Mouse (Mus musculus) embryonic facial prominence, embryonic 15.5 days (tissue): ENCODE measurements around the gene Ube3c. TPM values are rescaled to one million over a fixed set of nuclear protein-coding genes. Genes with fewer than 3 reads are reported as not detected.
"Not testable (repeated sequence)": the region's sequence is repeated elsewhere in the genome, so short reads cannot be mapped to it uniquely, and the experiment has no call there.

Source experiments
- ATAC-seq: fragments of 200-750 bp; cut with Nextera tagmentation; 2 replicates; pipeline ENCODE4 v1.8.0; 2017; ENCODE audit warnings: low read depth, moderate TSS enrichment; ENCODE audit not compliant: insufficient number of reproducible peaks, low FRiP score, low TSS enrichment
- H3K27ac ChIP-seq: fragments of 300-500 bp; sonication (generic); replicated peaks from 2 replicates; pipeline ENCODE4 v1.5.1; 2015; ENCODE audit warnings: mild to moderate bottlenecking, inconsistent platforms
- H3K27me3 ChIP-seq: fragments of 300-500 bp; sonication (generic); 2 replicates; pipeline ENCODE4 v1.6.1; 2015; ENCODE audit warnings: inconsistent platforms
- H3K36me3 ChIP-seq: fragments of 300-500 bp; sonication (generic); 2 replicates; pipeline ENCODE4 v1.6.1; 2015; ENCODE audit warnings: mild to moderate bottlenecking, inconsistent platforms
- H3K4me1 ChIP-seq: fragments of 300-500 bp; sonication (generic); 2 replicates; pipeline ENCODE4 v1.6.1; 2015; ENCODE audit warnings: inconsistent platforms
- H3K4me2 ChIP-seq: fragments of 300-500 bp; sonication (generic); replicated peaks from 2 replicates; pipeline ENCODE4 v1.6.1; 2015; ENCODE audit warnings: mild to moderate bottlenecking, inconsistent platforms
- H3K4me3 ChIP-seq: fragments of 300-500 bp; sonication (generic); replicated peaks from 2 replicates; pipeline ENCODE4 v1.5.1; 2015; ENCODE audit warnings: mild to moderate bottlenecking, inconsistent platforms
- H3K9ac ChIP-seq: fragments of 300-500 bp; sonication (generic); 2 replicates; pipeline ENCODE4 v1.6.1; 2015; ENCODE audit warnings: inconsistent platforms
- H3K9me3 ChIP-seq: fragments of 300-500 bp; sonication (generic); replicated peaks from 2 replicates; pipeline ENCODE4 v1.6.1; 2016; ENCODE audit warnings: inconsistent platforms
- WGBS: fragments of 180-500 bp; shearing (Covaris S2); methylation state at CpG from one replicate; pipeline ENCODE4 v1.1.7; 2015; 5-methylcytosine and 5-hydroxymethylcytosine counted together
- polyA plus RNA-seq: library from polyadenylated mRNA; unstranded; fragments of >200 nt; fragmentation: Nextera tagmentation; extraction: Ambion mirVana; gene quantifications from 2 replicates; pipeline ENCODE4 v1.2.1, GENCODE M21; 2015

Gene Ube3c
- 25.0 and 25.3 TPM in 2 replicates for polyA plus RNA-seq

DNA sequence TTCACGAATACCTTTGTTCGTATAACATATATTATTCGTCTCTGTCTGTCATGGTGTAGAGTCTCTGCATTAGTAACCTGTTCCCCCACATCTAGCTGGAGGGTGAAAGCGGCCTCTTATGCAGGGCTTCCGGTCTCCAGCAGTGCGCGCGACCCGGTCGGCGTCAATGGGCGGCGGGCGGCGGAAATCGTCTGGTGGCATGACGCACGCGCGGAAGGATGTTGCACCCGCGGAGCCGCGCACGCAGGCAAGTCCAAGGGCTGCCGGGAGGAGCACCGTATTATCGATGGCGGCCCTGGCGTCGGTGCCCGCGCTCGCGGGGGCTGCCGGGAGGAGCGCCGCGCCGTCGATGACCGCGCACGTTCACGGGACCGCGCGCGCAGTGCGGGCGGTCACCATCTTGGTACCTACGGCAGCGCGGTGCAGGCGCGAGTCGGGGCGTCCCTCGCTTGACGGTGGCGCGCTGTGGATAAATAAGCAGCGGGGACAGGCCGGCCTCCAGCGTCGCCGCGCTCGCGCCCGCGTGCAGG is at the start of gene Ube3c:
Gene Ube3c (plus strand): TSS at position 395 of the 530 bp plus-strand sequence.
- H3K4me1 ChIP-seq: peaks cover 13% of the 10 kb centered on the region
- H3K4me2 ChIP-seq: peak within 1 kb of the TSS; percentile 88
- peak; percentile 99 for ATAC-seq
- peaks cover 7% of the 10 kb centered on the region; the same call in 1 of the 2 replicates for H3K36me3 ChIP-seq
- H3K27me3 ChIP-seq: no peaks in the 10 kb centered on the region
- H3K9ac ChIP-seq: peak within 1 kb of the TSS; percentile 69
- no peaks in the 10 kb centered on the region for H3K9me3 ChIP-seq
- WGBS: under 1% methylated on average over 72 of the region's 72 CpGs
- H3K27ac ChIP-seq: peak within 1 kb of the TSS; percentile 91
- H3K4me3 ChIP-seq: peak within 1 kb of the TSS; percentile 73

DNA sequence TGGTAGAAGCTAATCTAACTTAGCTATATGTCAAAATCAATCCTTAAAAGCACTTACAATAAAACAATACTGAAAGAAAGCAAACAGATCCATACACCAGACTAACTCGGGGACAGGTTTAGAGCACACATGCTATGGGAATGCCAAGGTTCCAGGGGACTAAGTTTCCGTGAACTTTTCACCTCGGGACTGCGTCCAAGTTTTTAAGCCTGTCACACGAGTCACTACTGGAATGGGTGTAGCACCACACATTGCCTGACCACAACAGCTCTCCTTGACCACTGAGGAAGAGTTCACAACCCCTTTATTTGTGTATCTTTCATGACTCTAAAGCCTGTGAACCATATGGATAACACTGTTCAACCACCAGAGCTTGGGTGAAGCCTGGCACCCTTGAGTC is 8.9 kb upstream of the Ube3c start:
- ATAC-seq: no peak
- no peaks in the 10 kb centered on the region for H3K4me1 ChIP-seq
- 76% methylated on average over 5 of the region's 5 CpGs for WGBS
- H3K4me3 ChIP-seq: no peak overlapping the region
- no peaks in the 10 kb centered on the region for H3K9me3 ChIP-seq
- no peak overlapping the region for H3K4me2 ChIP-seq
- H3K36me3 ChIP-seq: no peaks in the 10 kb centered on the region
- no peaks in the 10 kb centered on the region for H3K27me3 ChIP-seq
- H3K9ac ChIP-seq: no peak overlapping the region
- H3K27ac ChIP-seq: no peak overlapping the region

DNA sequence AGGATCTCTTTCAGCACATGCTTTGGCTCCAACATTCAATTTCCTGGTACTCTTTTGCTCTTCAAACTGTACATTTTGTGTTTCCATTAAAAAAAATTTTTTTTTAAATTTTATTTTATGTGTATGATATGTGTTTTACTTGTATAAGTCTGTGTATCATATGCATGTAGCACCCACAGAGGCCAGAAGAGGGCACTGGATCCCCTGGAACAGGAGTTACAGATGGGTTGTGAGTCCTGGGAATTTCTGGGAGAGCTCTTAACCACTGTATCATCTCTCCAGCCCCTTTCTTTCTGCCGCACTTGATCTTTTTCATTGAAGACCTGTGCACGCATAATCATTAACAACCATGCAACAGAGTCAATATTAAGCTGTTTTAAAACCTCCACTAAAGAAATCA is 8.4 kb upstream of the Ube3c start:
- ATAC-seq: no peak
- no peaks in the 10 kb centered on the region for H3K36me3 ChIP-seq
- 79% methylated on average over 2 of the region's 2 CpGs for WGBS
- H3K27ac ChIP-seq: no peak overlapping the region
- no peak overlapping the region for H3K4me3 ChIP-seq
- H3K9ac ChIP-seq: no peak overlapping the region
- H3K4me1 ChIP-seq: no peaks in the 10 kb centered on the region
- H3K4me2 ChIP-seq: no peak overlapping the region
- no peaks in the 10 kb centered on the region for H3K9me3 ChIP-seq
- H3K27me3 ChIP-seq: no peaks in the 10 kb centered on the region

DNA sequence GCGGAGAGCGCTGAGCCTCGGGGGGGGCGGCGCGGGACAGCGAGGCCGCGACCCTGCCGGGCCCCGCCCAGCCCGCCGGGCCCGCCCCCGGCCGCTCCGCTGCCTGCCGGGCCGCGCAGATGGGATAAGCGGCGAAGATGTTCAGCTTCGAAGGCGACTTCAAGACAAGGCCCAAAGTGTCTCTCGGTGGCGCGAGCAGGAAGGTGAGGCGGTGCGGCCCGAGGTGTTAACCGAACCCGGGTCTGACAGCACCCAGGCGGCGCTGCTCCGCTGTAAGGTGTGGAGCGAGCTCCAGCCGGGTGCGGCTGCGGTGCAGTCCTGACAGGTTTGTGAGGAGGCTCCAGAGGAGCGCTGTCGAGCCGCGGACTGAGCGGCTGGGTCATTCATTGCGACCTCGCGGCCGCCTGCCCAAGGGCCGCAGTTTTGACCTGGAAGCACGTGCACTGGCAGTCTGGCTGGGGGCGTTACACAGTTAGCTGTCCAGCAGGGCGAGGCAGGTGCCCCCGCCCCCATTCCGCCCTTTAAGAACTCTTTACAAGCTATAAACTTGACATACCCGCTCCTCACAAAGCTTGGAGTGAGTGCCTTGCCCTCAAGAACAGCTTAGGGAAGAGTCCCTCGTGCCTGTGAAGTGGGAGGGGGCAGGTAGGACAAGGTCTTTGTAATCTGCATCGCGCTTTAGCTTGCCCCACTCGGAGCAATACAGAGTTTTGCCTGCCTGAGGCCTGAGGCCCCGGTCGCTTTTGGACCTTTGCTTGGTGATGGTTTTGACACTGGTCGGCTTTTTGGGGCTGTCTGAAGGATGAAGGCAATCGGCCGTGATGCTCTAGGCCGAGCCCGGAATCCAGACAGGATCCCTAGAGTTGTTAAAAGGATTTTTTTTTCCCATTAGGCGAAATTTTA is 587 bp downstream of the Ube3c start:
- Histone ChIP-seq H3K4me2 (peak overlapping the region; percentile 88), H3K36me3 (peaks cover 10% of the 10 kb centered on the region; the same call in 1 of the 2 replicates), H3K9ac (peak overlapping the region; percentile 69), H3K9me3 (no peaks in the 10 kb centered on the region), H3K27me3 (no peaks in the 10 kb centered on the region), H3K4me3 (peak overlapping the region; percentile 73), H3K4me1 (peaks cover 13% of the 10 kb centered on the region), H3K27ac (peak overlapping the region; percentile 91)
- 2% methylated on average over 62 of the region's 67 CpGs for WGBS
- ATAC-seq: peak; percentile 34

DNA sequence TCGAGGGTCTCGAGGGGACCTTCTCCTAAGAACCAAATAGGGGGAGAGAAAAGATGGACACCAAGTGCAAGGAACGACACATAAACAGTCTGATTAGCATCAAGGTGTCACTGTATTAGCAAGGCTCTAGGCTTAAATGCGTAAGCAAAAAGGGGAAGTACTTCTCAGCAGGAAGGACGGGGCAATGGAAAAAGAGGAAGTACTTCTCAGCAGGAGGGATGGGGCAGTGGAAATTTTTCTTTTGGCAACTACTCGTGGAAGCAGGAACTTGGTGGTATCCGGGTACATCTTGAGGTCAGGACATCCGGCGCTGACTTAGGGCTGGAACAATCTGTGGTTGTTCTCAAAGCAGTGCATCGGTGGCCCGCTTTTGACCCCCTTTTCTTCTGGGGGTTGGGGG is 5.2 kb downstream of the Ube3c start:
- not testable (repeated sequence) for ATAC-seq

DNA sequence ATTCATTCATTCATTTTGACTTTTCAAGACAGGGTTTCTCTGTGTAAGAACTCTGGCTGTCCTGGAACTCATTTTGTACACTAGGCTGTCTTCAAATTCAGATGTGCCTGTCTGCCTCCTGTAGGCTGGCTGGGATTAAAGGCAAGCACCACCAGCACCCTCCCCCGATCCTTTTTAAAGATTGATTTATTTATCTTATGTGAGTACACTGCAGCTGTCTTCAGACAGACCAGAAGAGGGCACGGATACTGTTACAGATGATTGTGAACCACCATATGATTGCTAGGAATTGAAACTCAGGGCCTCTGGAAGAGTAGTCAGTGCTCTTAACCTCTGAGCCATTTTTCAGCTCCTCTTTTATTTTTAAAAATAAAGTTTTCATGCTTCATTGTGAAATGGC is 6.0 kb downstream of the Ube3c start:
- Histone ChIP-seq H3K36me3 (peaks cover 10% of the 10 kb centered on the region; the same call in 1 of the 2 replicates), H3K27ac (no peak overlapping the region), H3K4me1 (peaks cover 10% of the 10 kb centered on the region), H3K4me3 (no peak overlapping the region), H3K4me2 (no peak overlapping the region), H3K27me3 (no peaks in the 10 kb centered on the region), H3K9me3 (no peaks in the 10 kb centered on the region), H3K9ac (no peak overlapping the region)
- 47% methylated on average over 2 of the region's 2 CpGs for WGBS
- no peak for ATAC-seq

More for the DNA sequence above, 5.2 kb downstream of the Ube3c start:
- H3K4me2 ChIP-seq, H3K9me3 ChIP-seq, H3K9ac ChIP-seq, H3K27ac ChIP-seq, H3K4me3 ChIP-seq, H3K27me3 ChIP-seq, H3K36me3 ChIP-seq: not testable (repeated sequence)
- H3K4me1 ChIP-seq: peaks cover 13% of the 10 kb centered on the region
- whole genome bisulfite sequencing: 88% methylated on average over 11 of the region's 11 CpGs

DNA sequence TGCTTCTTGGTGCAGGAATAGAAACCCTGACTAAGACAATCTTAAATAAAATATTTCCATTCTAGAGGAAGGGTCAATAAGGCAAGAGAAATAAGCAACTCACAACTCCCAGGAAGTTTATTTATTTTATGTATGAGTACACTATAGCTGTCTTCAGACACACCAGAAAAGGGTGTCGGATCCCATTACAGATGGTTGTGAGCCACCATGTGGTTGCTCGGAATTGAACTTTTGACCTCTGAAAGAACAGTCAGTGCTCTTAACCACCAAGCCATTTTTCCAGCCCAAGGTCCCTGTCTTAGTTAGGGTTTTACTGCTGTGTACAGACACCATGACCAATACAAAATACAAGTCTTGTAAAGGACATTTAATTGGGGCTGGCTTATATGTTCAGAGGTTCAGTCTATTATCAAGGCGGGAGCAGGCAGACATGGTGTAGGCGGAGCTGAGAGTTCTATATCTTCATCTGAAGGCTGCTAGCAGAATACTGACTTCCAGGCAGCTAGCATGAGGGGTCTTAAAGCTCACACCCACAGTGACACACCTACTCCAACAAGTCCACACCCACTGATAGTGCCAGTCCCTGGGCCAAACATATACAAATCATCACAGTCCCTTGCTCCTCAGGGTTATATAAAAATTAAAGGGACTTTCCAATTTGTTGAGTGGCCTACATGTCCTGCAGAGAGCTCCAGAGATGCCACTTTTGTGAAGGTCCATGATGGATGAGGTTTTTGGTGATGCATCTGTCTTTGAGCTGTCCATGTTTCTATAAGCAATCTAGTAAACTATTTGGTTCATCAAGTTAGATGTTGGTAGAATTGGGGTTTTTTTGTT is 9.0 kb downstream of the Ube3c start:
- H3K9me3 ChIP-seq: no peaks in the 10 kb centered on the region
- no peak overlapping the region for H3K9ac ChIP-seq
- no peaks in the 10 kb centered on the region for H3K27me3 ChIP-seq
- H3K4me1 ChIP-seq: no peaks in the 10 kb centered on the region
- 93% methylated on average over 4 of the region's 4 CpGs for WGBS
- ATAC-seq: no peak
- H3K4me2 ChIP-seq: no peak overlapping the region
- peaks cover 6% of the 10 kb centered on the region; the same call in 1 of the 2 replicates for H3K36me3 ChIP-seq
- no peak overlapping the region for H3K27ac ChIP-seq
- no peak overlapping the region for H3K4me3 ChIP-seq

DNA sequence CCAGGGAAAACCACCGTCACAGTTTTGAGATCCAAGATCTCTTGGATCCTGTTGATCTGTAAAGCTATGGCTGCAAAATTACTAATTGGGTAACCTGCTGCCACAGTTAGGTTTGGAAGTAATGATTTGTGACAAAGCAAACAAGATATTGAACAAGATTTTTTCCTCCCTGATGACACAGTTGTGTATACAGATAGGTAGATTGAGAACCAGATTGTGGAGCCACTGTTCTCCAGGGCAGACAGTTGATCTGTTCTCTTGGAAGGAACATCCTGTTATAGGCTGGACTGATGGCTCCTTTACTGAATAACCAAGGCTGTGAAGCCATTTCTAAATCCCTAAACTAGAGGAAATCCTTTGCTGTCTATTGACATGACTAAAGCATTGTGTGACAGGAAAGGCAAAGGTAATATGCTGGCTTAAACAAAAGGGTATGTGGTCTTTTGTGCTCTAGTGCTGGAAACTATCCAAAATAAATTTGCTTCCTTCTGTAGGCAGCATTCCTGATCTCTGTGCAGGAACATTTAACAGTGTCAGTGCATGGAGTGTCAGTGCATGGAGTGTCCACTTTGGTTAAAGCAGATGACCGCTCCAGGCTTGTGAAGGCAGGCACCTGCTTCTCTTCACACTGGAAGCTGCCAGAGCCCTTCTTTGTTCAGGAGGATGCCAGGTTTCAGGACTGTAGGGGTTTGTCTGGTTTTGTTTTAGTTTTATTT is 15.0 kb downstream of the Ube3c start:
- Histone ChIP-seq H3K4me1 (no peaks in the 10 kb centered on the region), H3K27ac (no peak overlapping the region), H3K4me2 (no peak overlapping the region), H3K4me3 (no peak overlapping the region), H3K27me3 (no peaks in the 10 kb centered on the region), H3K36me3 (peaks cover 12% of the 10 kb centered on the region; the same call in 1 of the 2 replicates), H3K9me3 (no peaks in the 10 kb centered on the region), H3K9ac (no peak overlapping the region)
- 87% methylated on average over 2 of the region's 2 CpGs for WGBS
- ATAC-seq: no peak

DNA sequence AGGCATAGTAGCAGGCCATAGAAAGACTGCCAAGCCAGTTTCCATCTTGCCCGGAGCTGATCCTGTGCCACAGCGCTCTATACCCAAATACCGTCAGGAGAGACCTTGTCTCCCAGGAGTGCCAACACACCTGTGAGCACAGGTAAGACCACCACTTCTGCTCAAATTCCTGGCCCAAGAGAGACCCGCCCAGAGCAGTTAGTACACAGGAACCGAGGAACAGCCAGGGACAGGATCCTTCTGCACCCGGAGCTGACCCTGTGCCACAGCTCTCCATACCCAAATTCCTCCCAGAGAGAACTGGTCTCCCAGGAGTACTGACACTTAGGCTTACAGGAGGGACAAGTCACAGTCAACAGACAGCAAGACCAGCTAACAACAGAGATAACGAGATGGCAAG is 23.1 kb downstream of the Ube3c start:
- H3K27ac ChIP-seq, ATAC-seq, H3K4me2 ChIP-seq, H3K4me1 ChIP-seq, H3K9ac ChIP-seq, H3K27me3 ChIP-seq, H3K9me3 ChIP-seq, H3K4me3 ChIP-seq: not testable (repeated sequence)
- WGBS: 97% methylated on average over 7 of the region's 7 CpGs
- peaks cover 62% of the 10 kb centered on the region for H3K36me3 ChIP-seq

DNA sequence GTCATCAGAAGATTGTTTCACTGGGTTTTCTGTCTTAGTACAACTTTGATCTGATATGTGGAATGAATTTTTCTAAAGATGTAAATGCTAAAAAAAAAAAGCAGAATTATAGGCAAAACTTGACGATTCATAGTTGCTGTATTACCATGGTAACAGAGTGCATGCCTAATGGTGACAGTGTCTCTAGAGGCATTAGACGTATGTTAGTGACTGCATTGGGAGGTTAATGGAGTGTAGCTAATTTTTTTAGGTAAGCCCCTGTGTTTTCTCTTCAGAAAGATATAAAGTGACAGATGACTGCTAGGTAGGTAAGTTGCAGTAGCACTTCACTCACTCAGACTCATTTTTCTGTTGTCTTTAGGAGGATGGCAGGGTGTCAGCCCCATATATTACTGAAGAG is 37.5 kb downstream of the Ube3c start:
- H3K27ac ChIP-seq: no peak overlapping the region
- H3K9me3 ChIP-seq: no peaks in the 10 kb centered on the region
- no peak for ATAC-seq
- H3K36me3 ChIP-seq: peaks cover 55% of the 10 kb centered on the region
- H3K4me1 ChIP-seq: no peaks in the 10 kb centered on the region
- H3K9ac ChIP-seq: no peak overlapping the region
- whole genome bisulfite sequencing: 77% methylated on average over 2 of the region's 2 CpGs
- H3K4me3 ChIP-seq: no peak overlapping the region
- no peaks in the 10 kb centered on the region for H3K27me3 ChIP-seq
- H3K4me2 ChIP-seq: no peak overlapping the region
